Mouse (Mus musculus): ENCODE results near the gene D5Ertd579e. TPM values are rescaled to one million over a fixed set of nuclear protein-coding genes. Genes with fewer than 3 reads are reported as not detected.
A peak's percentile ranks its signal among the peaks of the same experiment; 100 is the strongest.

D5Ertd579e gene
- polyA plus RNA-seq (2016; fragmentation: Nextera tagmentation; extraction: Ambion mirVana) = 23.7 and 29.3 TPM in 2 replicates

GRCm38 (mm10) chr5:36695461-36696231, at the start of gene D5Ertd579e:
Gene D5Ertd579e, minus strand, starts transcription at chr5:36696024.
- under 1% methylated on average over 104 of the region's 104 CpGs for WGBS
- peaks cover 25% of the 10 kb centered on the region for H3K4me1 ChIP-seq
- H3K27me3 ChIP-seq (ENCODE audit: low read depth, poor library complexity, severe bottlenecking) = 0 out of 2 replicates have a peak, but pooled peaks cover 5% of the 10 kb centered on the region
- no peaks in the 10 kb centered on the region for H3K9me3 ChIP-seq (replicated peaks)
- H3K27ac ChIP-seq (replicated peaks) = peak within 1 kb of the TSS; percentile 98
- peaks cover 15% of the 10 kb centered on the region for H3K36me3 ChIP-seq
- peak within 1 kb of the TSS; percentile 79 for H3K4me3 ChIP-seq
- DNase-seq (ENCODE audit: low spot score) = peak; percentile 93

DNA sequence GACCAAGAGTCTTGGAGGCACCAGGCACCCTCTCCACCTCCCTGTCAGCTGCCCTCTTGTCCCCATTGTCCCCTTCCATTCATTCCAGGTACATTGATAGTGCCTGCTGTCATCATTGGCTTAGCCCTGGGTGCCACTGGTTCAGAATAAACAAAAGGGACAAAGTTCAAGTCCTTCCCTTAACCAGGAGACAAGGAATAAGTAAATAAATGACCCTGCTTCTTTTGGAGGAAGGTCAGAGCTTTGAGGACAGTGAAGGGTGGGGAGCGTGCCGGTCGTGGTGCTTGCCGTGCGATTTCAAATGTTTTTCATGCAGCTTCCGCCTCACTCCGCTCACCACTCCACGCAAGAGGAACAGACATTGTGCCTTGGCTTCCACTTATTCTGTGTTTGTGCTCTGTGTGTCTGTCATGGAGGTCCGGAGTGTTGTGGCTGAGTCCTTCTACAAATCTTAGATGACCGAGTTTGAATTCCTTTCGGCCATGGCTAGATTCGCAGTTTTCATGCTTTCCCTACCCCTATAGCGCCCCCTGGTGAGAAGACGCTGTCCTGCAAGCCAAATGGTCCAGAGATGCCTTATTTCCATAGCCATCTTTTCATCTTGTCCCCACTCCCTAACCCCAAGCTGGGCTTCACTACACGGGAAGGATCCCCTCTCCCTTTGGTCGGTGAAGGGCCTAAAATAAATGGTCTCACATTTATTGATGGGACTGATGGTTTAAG, 46.5 kb upstream of the D5Ertd579e start:
- DNase-seq (ENCODE audit: low spot score) = peak; percentile 82
- no peak overlapping the region for H3K27ac ChIP-seq (replicated peaks)
- no peaks in the 10 kb centered on the region for H3K9me3 ChIP-seq (replicated peaks)
- no peaks in the 10 kb centered on the region for H3K36me3 ChIP-seq
- no peak overlapping the region for H3K4me3 ChIP-seq
- H3K27me3 ChIP-seq (ENCODE audit: low read depth, poor library complexity, severe bottlenecking) = no peaks in the 10 kb centered on the region
- peaks cover 16% of the 10 kb centered on the region for H3K4me1 ChIP-seq
- WGBS = 45% methylated on average over 16 of the region's 16 CpGs

DNA sequence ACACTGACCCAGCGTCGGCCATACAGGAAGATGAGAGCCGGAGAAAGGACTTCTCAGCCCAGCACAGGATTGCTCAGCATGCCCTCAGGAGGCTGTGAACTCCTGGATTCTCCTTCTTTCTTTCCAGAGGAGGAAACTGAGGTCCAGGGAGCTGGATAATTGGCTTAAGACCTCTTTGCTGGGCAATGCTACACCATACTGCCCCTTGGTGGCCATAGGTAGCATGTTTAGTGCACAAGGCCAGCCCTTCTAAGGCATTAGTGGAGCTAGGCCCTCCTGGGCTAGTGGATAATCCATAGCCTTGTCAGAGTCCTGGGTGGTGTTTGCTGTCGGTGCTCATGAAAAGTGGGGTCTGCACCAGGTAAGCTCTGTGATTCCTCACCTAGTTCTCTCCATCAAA, 44.0 kb upstream of the D5Ertd579e start:
- 59% methylated on average over 4 of the region's 4 CpGs for WGBS
- no peak for DNase-seq (ENCODE audit: low spot score)
- Histone ChIP-seq H3K27me3 (ENCODE audit: low read depth, poor library complexity, severe bottlenecking) (no peaks in the 10 kb centered on the region), H3K27ac (replicated peaks) (no peak overlapping the region), H3K4me1 (peaks cover 3% of the 10 kb centered on the region; the same call in 1 of the 2 replicates), H3K36me3 (no peaks in the 10 kb centered on the region), H3K4me3 (no peak overlapping the region), H3K9me3 (replicated peaks) (no peaks in the 10 kb centered on the region)

- DNase-seq (ENCODE audit: low spot score) = no peak
- H3K4me3 ChIP-seq = no peak overlapping the region
- H3K27me3 ChIP-seq (ENCODE audit: low read depth, poor library complexity, severe bottlenecking) = no peaks in the 10 kb centered on the region
- H3K4me1 ChIP-seq = peaks cover 3% of the 10 kb centered on the region; the same call in 1 of the 2 replicates
- no peaks in the 10 kb centered on the region for H3K36me3 ChIP-seq
- H3K9me3 ChIP-seq (replicated peaks) = no peaks in the 10 kb centered on the region
- no peak overlapping the region for H3K27ac ChIP-seq (replicated peaks)
- 77% methylated on average over 16 of the region's 16 CpGs for WGBS
Measured at GRCm38 (mm10) chr5:36738799-36739615, 43.2 kb upstream of the D5Ertd579e start.

DNA sequence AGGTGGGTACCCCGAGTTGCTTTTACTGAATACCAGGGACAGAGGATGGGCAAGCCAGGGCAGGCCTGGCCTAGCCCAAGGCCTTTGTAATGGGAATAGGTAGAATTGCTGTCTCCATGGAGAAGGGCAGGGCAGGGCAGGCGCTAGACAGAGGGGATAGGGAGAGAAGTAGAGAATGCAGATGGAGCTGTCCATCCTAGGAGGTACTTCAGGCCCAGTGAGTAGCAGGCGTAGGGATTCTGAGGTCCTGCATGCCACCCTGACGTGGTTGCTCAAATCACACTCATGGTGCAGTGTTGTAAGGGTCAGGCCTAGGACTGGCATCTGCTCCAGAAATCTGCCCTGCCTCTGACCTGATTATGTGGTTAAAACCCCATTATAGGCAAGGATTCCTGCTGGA, 41.9 kb upstream of the D5Ertd579e start:
- H3K4me1 ChIP-seq = peaks cover 3% of the 10 kb centered on the region; the same call in 1 of the 2 replicates
- WGBS = 64% methylated on average over 4 of the region's 4 CpGs
- no peak overlapping the region for H3K4me3 ChIP-seq
- H3K36me3 ChIP-seq = no peaks in the 10 kb centered on the region
- H3K9me3 ChIP-seq (replicated peaks) = no peaks in the 10 kb centered on the region
- no peak for DNase-seq (ENCODE audit: low spot score)
- no peaks in the 10 kb centered on the region for H3K27me3 ChIP-seq (ENCODE audit: low read depth, poor library complexity, severe bottlenecking)
- no peak overlapping the region for H3K27ac ChIP-seq (replicated peaks)

DNA sequence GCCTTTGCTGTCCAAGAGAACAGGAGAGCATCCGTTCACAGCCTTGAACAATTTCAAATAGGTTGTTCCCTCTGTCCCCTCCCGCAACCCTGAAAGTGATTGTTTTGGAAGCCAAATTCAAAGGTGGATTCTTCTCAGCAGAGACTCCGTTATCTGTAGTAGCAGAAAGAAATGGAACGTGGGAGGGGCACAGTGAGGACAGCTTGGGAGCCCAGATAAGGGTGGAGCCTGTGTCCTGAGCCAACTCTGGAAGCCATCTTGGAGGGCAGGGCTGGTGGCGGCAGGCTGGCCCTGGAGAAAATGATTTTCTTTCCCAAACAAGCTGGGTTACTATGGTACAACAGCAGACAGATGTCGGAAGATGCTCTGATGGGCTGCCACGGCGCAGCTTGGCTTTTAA, 40.2 kb upstream of the D5Ertd579e start:
- Histone ChIP-seq H3K4me1 (no peaks in the 10 kb centered on the region), H3K9me3 (replicated peaks) (no peaks in the 10 kb centered on the region), H3K27ac (replicated peaks) (no peak overlapping the region), H3K27me3 (ENCODE audit: low read depth, poor library complexity, severe bottlenecking) (no peaks in the 10 kb centered on the region), H3K4me3 (no peak overlapping the region), H3K36me3 (no peaks in the 10 kb centered on the region)
- DNase-seq (ENCODE audit: low spot score) = no peak
- 83% methylated on average over 8 of the region's 8 CpGs for WGBS

DNA sequence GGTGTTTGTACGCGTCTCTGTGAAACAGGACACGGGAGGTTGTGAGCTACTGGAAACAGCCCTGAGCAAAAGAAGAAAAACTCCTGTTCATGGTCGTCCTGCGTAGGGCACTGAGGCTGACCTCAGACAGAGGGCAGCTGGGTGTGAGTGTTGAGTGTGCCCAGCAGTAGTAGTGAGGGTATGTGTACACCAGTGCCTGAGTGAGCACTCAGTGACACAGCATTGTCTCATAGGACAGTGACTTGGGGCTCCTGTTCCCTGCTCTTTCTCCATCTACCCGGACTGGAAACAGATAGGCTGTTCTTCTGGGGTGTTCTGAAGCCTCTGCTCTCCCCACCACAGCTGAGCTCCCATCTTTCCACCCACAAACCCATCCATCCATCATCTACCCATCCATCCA, 39.3 kb upstream of the D5Ertd579e start:
- no peaks in the 10 kb centered on the region for H3K36me3 ChIP-seq
- no peaks in the 10 kb centered on the region for H3K4me1 ChIP-seq
- DNase-seq (ENCODE audit: low spot score) = no peak
- no peak overlapping the region for H3K4me3 ChIP-seq
- H3K27ac ChIP-seq (replicated peaks) = no peak overlapping the region
- no peaks in the 10 kb centered on the region for H3K9me3 ChIP-seq (replicated peaks)
- 94% methylated on average over 6 of the region's 6 CpGs for WGBS
- no peaks in the 10 kb centered on the region for H3K27me3 ChIP-seq (ENCODE audit: low read depth, poor library complexity, severe bottlenecking)

DNA sequence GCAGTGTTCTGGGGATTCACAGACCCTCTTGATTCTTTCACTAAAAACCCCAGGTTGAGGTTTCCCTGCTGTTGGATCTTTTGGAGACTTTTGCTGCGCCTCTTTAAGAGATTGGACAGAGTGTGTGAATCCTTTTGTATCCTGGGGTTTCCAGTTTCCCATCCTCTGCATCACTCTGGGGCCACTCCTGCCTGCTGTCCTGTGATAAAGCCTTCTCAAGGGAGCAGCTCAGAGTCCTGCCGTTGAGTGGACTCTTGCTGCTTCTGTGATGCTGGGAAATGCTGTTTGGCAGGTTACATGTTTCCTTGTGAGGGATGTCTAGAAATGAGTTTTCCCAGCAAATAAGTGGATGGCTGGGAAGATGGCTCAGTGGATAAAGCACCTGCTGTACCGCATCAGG, 37.6 kb upstream of the D5Ertd579e start:
- Histone ChIP-seq H3K4me1 (no peaks in the 10 kb centered on the region; the same call in 1 of the 2 replicates), H3K9me3 (replicated peaks) (no peaks in the 10 kb centered on the region), H3K36me3 (no peaks in the 10 kb centered on the region), H3K4me3 (no peak overlapping the region), H3K27ac (replicated peaks) (no peak overlapping the region), H3K27me3 (ENCODE audit: low read depth, poor library complexity, severe bottlenecking) (no peaks in the 10 kb centered on the region)
- no peak for DNase-seq (ENCODE audit: low spot score)
- 75% methylated on average over 3 of the region's 3 CpGs for WGBS

DNA sequence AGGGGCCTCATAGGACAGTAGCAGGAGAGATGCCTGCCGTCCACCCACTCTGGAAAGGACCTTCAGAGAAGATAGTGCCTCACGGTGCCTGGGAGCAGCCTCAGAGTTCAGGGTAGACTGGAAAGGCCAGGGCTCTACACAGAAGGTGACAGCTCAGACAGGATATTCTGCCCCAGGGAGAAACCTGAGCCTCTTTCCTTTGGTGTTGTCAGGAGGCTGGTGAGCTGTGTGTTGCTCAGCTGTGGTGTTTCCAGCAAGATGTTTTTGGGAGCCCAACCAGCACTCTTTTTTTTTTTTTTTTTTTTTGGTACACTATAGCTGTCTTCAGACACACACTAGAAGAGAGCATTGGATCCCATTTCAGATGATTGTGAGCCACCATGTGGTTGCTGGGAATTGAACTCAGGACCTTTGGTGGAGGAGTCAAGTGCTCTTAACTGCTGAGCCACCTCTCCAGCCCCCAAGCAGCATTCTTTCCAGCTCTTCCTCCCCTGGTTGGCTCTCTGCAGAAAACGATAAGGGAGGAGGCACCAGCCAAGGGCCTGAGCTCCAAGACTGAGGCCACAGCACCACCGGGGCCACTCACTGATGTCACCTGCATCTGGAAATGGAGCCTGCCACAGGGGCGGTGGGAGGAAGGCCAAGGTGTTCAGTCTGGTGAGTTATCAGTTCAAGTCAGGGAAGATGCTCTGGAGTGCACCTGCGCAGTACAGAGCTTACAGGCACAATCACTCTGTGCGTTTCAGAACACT, 36.3 kb upstream of the D5Ertd579e start:
- no peak for DNase-seq (ENCODE audit: low spot score)
- WGBS = 84% methylated on average over 7 of the region's 7 CpGs

GRCm38 (mm10) chr5:36730689-36731088, 34.9 kb upstream of the D5Ertd579e start:
- Histone ChIP-seq H3K27ac (replicated peaks) (no peak overlapping the region), H3K9me3 (replicated peaks) (no peaks in the 10 kb centered on the region), H3K4me1 (peaks cover 3% of the 10 kb centered on the region), H3K27me3 (ENCODE audit: low read depth, poor library complexity, severe bottlenecking) (no peaks in the 10 kb centered on the region), H3K4me3 (no peak overlapping the region), H3K36me3 (no peaks in the 10 kb centered on the region)
- no peak for DNase-seq (ENCODE audit: low spot score)
- WGBS = 84% methylated on average over 3 of the region's 3 CpGs

More for the DNA sequence above, 36.3 kb upstream of the D5Ertd579e start:
- no peaks in the 10 kb centered on the region for H3K9me3 ChIP-seq (replicated peaks)
- no peaks in the 10 kb centered on the region for H3K36me3 ChIP-seq
- no peaks in the 10 kb centered on the region; the same call in 1 of the 2 replicates for H3K4me1 ChIP-seq
- no peak overlapping the region for H3K27ac ChIP-seq (replicated peaks)
- H3K27me3 ChIP-seq (ENCODE audit: low read depth, poor library complexity, severe bottlenecking) = no peaks in the 10 kb centered on the region
- H3K4me3 ChIP-seq = no peak overlapping the region

GRCm38 (mm10) chr5:36729923-36730322, 34.1 kb upstream of the D5Ertd579e start:
- H3K4me1 ChIP-seq = peaks cover 3% of the 10 kb centered on the region
- no peak overlapping the region for H3K4me3 ChIP-seq
- H3K27ac ChIP-seq (replicated peaks) = no peak overlapping the region
- no peaks in the 10 kb centered on the region for H3K9me3 ChIP-seq (replicated peaks)
- WGBS = 90% methylated on average over 2 of the region's 2 CpGs
- no peak for DNase-seq (ENCODE audit: low spot score)
- H3K27me3 ChIP-seq (ENCODE audit: low read depth, poor library complexity, severe bottlenecking) = no peaks in the 10 kb centered on the region
- no peaks in the 10 kb centered on the region for H3K36me3 ChIP-seq

DNA sequence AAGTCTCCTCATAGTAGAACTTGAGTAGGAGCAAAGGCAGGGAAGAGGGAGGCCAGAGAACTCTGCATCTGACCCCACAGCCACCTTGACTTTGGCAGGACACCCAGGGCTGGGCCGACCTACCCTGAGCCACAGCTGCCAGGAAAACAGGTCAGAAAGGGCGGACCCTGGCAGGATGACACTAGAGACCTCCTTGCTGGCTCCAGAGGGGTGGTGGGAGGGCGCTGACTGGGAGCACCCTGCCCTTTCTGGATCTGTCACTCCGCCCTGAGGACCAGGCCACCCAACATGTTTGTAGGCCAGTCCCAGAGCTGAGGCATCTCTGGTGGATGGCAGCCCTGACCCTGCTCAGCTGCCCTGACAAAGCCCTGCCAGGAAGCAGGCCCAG, 33.3 kb upstream of the D5Ertd579e start:
- no peaks in the 10 kb centered on the region for H3K9me3 ChIP-seq (replicated peaks)
- 88% methylated on average over 4 of the region's 4 CpGs for WGBS
- peaks cover 3% of the 10 kb centered on the region for H3K4me1 ChIP-seq
- H3K36me3 ChIP-seq = no peaks in the 10 kb centered on the region
- H3K27ac ChIP-seq (replicated peaks) = 0 out of 2 replicates have a peak overlapping the region, but pooled peaks have one; percentile 28
- no peak overlapping the region for H3K4me3 ChIP-seq
- H3K27me3 ChIP-seq (ENCODE audit: low read depth, poor library complexity, severe bottlenecking) = no peaks in the 10 kb centered on the region
- no peak for DNase-seq (ENCODE audit: low spot score)

All from midbrain, embryonic 10.5 days (tissue).